Mouse (Mus musculus) spleen, adult 12 weeks (tissue): Measurements from ENCODE around the gene Coq8b.

Experiments used
- DNase-seq: peaks from one replicate; pipeline ENCODE4 v3.0.0; 2022; ENCODE audit warnings: low spot score

Gene Coq8b

GRCm38 (mm10) chr7:27232781-27233281 lies at the start of gene Coq8b:
Coq8b (plus strand) TSS chr7:27233023.
- DNase-seq, result peak; percentile 87

- DNase-seq, result no peak
Measured at GRCm38 (mm10) chr7:27184964-27185363, 47.9 kb upstream of the Coq8b start.

- no peak for DNase-seq
Measured at GRCm38 (mm10) chr7:27185986-27186385, 46.8 kb upstream of the Coq8b start.

GRCm38 (mm10) chr7:27189271-27189931 lies 43.4 kb upstream of the Coq8b start:
- no peak for DNase-seq

GRCm38 (mm10) chr7:27192434-27192833 lies 40.4 kb upstream of the Coq8b start:
- DNase-seq, result no peak

GRCm38 (mm10) chr7:27193731-27194130 lies 39.1 kb upstream of the Coq8b start:
- DNase-seq, result no peak

- peak; percentile 84 for DNase-seq
Measured at GRCm38 (mm10) chr7:27195681-27196611, 36.9 kb upstream of the Coq8b start, which contains the start of the genes BC024978 and Snrpa. BC024978 (plus strand) TSS chr7:27195781. Snrpa (minus strand) TSS chr7:27196271.

- DNase-seq, result no peak
Measured at GRCm38 (mm10) chr7:27197136-27197535, 35.7 kb upstream of the Coq8b start.

GRCm38 (mm10) chr7:27197634-27198033 lies 35.2 kb upstream of the Coq8b start:
- no peak for DNase-seq

GRCm38 (mm10) chr7:27198355-27198754 lies 34.5 kb upstream of the Coq8b start:
- DNase-seq, result no peak

- no peak for DNase-seq
Measured at GRCm38 (mm10) chr7:27198779-27199178, 34.0 kb upstream of the Coq8b start.

GRCm38 (mm10) chr7:27203730-27204449 lies 28.9 kb upstream of the Coq8b start:
- DNase-seq, result no peak

GRCm38 (mm10) chr7:27212626-27213025 lies 20.2 kb upstream of the Coq8b start:
- no peak for DNase-seq

GRCm38 (mm10) chr7:27218586-27218985 lies 14.2 kb upstream of the Coq8b start:
- no peak for DNase-seq

GRCm38 (mm10) chr7:27219937-27220336 lies 12.9 kb upstream of the Coq8b start:
- no peak for DNase-seq

- DNase-seq, result no peak
Measured at GRCm38 (mm10) chr7:27221939-27222338, 10.9 kb upstream of the Coq8b start.

GRCm38 (mm10) chr7:27222538-27222937 lies 10.3 kb upstream of the Coq8b start:
- DNase-seq, result no peak

GRCm38 (mm10) chr7:27224877-27225575 lies 7.8 kb upstream of the Coq8b start:
- no peak for DNase-seq

GRCm38 (mm10) chr7:27227276-27227675 lies 5.5 kb upstream of the Coq8b start:
- no peak for DNase-seq

- DNase-seq, result no peak
Measured at GRCm38 (mm10) chr7:27227676-27228075, 5.1 kb upstream of the Coq8b start.

- peak; percentile 90 for DNase-seq
Measured at GRCm38 (mm10) chr7:27228281-27228821, 4.5 kb upstream of the Coq8b start, which contains the start of gene Itpkc. Itpkc (minus strand) TSS chr7:27228661.
